Mouse (Mus musculus) E14TG2a.4 (cell line): ENCODE measurements at regions not wholly inside any gene's neighbourhood (a gene's known extent, or its start where the extent isn't known, plus 50 kb on each side); places are given as distances from the start of the nearest gene placed in this dataset.

ENCODE experiments used
- CTCF ChIP-seq: conservative IDR thresholded peaks from 2 replicates; pipeline ENCODE4 v1.5.1; 2014; ENCODE audit warnings: low read length
- NANOG ChIP-seq: IDR thresholded peaks from 2 replicates; pipeline ENCODE4 v1.6.1; 2014; ENCODE audit warnings: borderline replicate concordance, low read length, mixed read lengths
- POU5F1 ChIP-seq: IDR thresholded peaks from 2 replicates; pipeline ENCODE4 v1.6.1; 2014; ENCODE audit warnings: low read length, borderline replicate concordance

GRCm38 (mm10) chr3:139951516-139951915 is 746.0 kb downstream of the Stpg2 start:
- TF ChIP-seq CTCF (no peak), NANOG (no peak), POU5F1 (no peak)
